22 mouse cellular contexts compared by ENCODE assay signal in the genomic region with DNA sequence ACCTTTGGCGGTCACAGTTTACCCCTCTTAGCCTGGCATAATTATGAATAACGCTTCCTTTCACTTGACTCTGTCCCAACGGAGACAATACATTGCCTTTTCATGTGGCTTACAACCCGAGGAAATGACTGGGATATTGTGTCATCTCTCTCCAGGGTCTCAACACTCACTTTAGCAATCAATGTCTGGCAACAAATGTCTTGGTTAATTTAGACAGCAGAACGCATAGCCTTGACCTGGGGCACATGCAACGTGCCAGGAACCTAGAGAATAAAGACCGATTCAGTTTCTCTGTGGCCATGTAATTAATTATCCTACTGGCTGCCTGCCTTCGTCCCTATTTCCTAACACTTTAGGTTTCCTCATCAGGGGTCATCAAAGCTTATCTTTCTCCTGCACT. TPM values are rescaled to one million over a fixed set of nuclear protein-coding genes. Genes with fewer than 3 reads are reported as not detected.
DNase-seq lines count a peak whose midpoint lies in the region; ATAC-seq and TF ChIP-seq lines count a peak whose summit lies in the region.
"Had no signal": no experiment of that assay in that cellular context is flagged by ENCODE, and none has a peak within 500 bp of the region (broad histone marks: within the 10 kb centered on the region; RNA-seq: fewer than 3 reads in every experiment).

No protein-coding gene starts in this region.

- 0 out of 2 replicates have a peak, but pooled peaks have one; percentile 14 for ATAC-seq in lung, embryonic 15.5 days (ENCODE audit: borderline replicate concordance, extremely low read depth, low FRiP score, low TSS enrichment)
- ATAC-seq in monocyte, adult 5-6 weeks (replicated peaks; ENCODE audit: insufficient number of reproducible peaks, low FRiP score, low TSS enrichment, poor library complexity, severe bottlenecking) = no peak
- ATAC-seq: intestine, embryonic 15.5 days; Patski had no signal

- no peaks in the 10 kb centered on the region for H3K27me3 ChIP-seq in lung, embryonic 15.5 days
- H3K27me3 ChIP-seq in myocyte (ENCODE audit: control insufficient read depth, insufficient read depth, insufficient read length) = no peaks in the 10 kb centered on the region
- no peaks in the 10 kb centered on the region for H3K27me3 ChIP-seq in cerebellum, adult 2 months (ENCODE audit: control insufficient read depth, insufficient read depth, low read length)
- H3K27me3 ChIP-seq: heart, embryonic 15.5 days; hindbrain, embryonic 15.5 days; intestine, embryonic 15.5 days; liver, embryonic 13.5 days; neural tube, embryonic 12.5 days; Patski; stomach, embryonic 15.5 days had no signal

- no peak overlapping the region for H3K9ac ChIP-seq in lung, embryonic 15.5 days
- H3K9ac ChIP-seq: heart, embryonic 15.5 days; hindbrain, embryonic 15.5 days; intestine, embryonic 15.5 days; liver, embryonic 13.5 days; neural tube, embryonic 12.5 days; stomach, embryonic 15.5 days had no signal

- no peaks in the 10 kb centered on the region for H3K9me3 ChIP-seq in lung, embryonic 15.5 days
- H3K9me3 ChIP-seq: heart, embryonic 15.5 days; hindbrain, embryonic 15.5 days; intestine, embryonic 15.5 days; liver, embryonic 13.5 days; neural tube, embryonic 12.5 days; stomach, embryonic 15.5 days had no signal

- H3K27ac ChIP-seq in lung, embryonic 15.5 days = no peak overlapping the region
- H3K27ac ChIP-seq in brown adipose tissue, adult 24 weeks (replicated peaks; ENCODE audit: low read depth, low read length) = peak overlapping the region; percentile 64
- no peak overlapping the region for H3K27ac ChIP-seq in cerebellum, adult 2 months (ENCODE audit: insufficient read depth, low read length)
- H3K27ac ChIP-seq: heart, embryonic 15.5 days; hindbrain, embryonic 15.5 days; intestine, embryonic 15.5 days; liver, embryonic 13.5 days; neural tube, embryonic 12.5 days; stomach, embryonic 15.5 days had no signal

- 43% methylated on average over 8 of the region's 8 CpGs for WGBS in lung, embryonic 15.5 days
- WGBS in cerebellum, adult 2 months = 38% methylated on average over 8 of the region's 8 CpGs

- no peak for DNase-seq in lung, postnatal 36 days
- DNase-seq in adipocyte (ENCODE audit: low spot score) = peak; percentile 9
- DNase-seq in cerebellum, adult 2 months = no peak
- DNase-seq: cerebellum, adult 11 months; cerebellum, postnatal 25 days; heart, adult 18-20 months; heart, postnatal 4 days; kidney, adult 9 months; kidney, postnatal 4 days; liver, embryonic 13.5 days; lung, postnatal 4 days had no signal

- no peaks in the 10 kb centered on the region for H3K79me2 ChIP-seq in myocyte (ENCODE audit: control insufficient read depth, insufficient read depth)

- H3K4me3 ChIP-seq in lung, embryonic 15.5 days = no peak overlapping the region
- H3K4me3 ChIP-seq in brown adipose tissue, adult 24 weeks (ENCODE audit: insufficient read depth, low read depth, low read length) = no peak overlapping the region
- no peak overlapping the region for H3K4me3 ChIP-seq in myocyte
- no peak overlapping the region for H3K4me3 ChIP-seq in cerebellum, adult 2 months (replicated peaks; ENCODE audit: insufficient read depth, low read depth, low read length)
- H3K4me3 ChIP-seq: heart, embryonic 15.5 days; hindbrain, embryonic 15.5 days; intestine, embryonic 15.5 days; liver, embryonic 13.5 days; neural tube, embryonic 12.5 days; stomach, embryonic 15.5 days had no signal

- no peaks in the 10 kb centered on the region for H3K4me1 ChIP-seq in lung, embryonic 15.5 days
- peaks cover 3% of the 10 kb centered on the region; the same call in 1 of the 2 replicates for H3K4me1 ChIP-seq in brown adipose tissue, adult 24 weeks (ENCODE audit: control insufficient read depth, insufficient read depth, insufficient read length, low read length)
- no peaks in the 10 kb centered on the region for H3K4me1 ChIP-seq in cerebellum, adult 2 months (ENCODE audit: control insufficient read depth, insufficient read depth, low read length)
- H3K4me1 ChIP-seq: heart, embryonic 15.5 days; hindbrain, embryonic 15.5 days; intestine, embryonic 15.5 days; neural tube, embryonic 12.5 days; stomach, embryonic 15.5 days had no signal

- no peak for TF ChIP-seq POLR2A in myocyte (IDR thresholded peaks at IDR 0.05; ENCODE audit: insufficient read length, low read depth)
- no peak for TF ChIP-seq POLR2A in cerebellum, adult 2 months (IDR thresholded peaks at IDR 0.05; ENCODE audit: borderline replicate concordance, insufficient read depth, low read length)

- no peak overlapping the region for H3K4me2 ChIP-seq in lung, embryonic 15.5 days
- peak overlapping the region; percentile 9 for H3K4me2 ChIP-seq in myocyte (ENCODE audit: low read depth)
- H3K4me2 ChIP-seq: heart, embryonic 15.5 days; hindbrain, embryonic 15.5 days; intestine, embryonic 15.5 days; liver, embryonic 13.5 days; midbrain, embryonic 11.5 days; neural tube, embryonic 12.5 days; stomach, embryonic 15.5 days had no signal

- no peaks in the 10 kb centered on the region for H3K36me3 ChIP-seq in lung, embryonic 15.5 days
- H3K36me3 ChIP-seq in myocyte (ENCODE audit: control insufficient read depth, insufficient read depth) = no peaks in the 10 kb centered on the region
- H3K36me3 ChIP-seq: heart, embryonic 15.5 days; hindbrain, embryonic 15.5 days; intestine, embryonic 15.5 days; liver, embryonic 13.5 days; neural tube, embryonic 12.5 days; stomach, embryonic 15.5 days had no signal

- H3ac ChIP-seq in myocyte (ENCODE audit: control insufficient read depth, insufficient read length) = no peak overlapping the region

- TF ChIP-seq CTCF in cerebellum, adult 2 months (IDR thresholded peaks at IDR 0.05; ENCODE audit: borderline replicate concordance, insufficient read depth, low read depth, low read length) = no peak

TF ChIP-seq in myocyte, 11 proteins besides CTCF, POLR2A, EP300 and RAD21:
- TF ChIP-seq TCF3 (IDR thresholded peaks at IDR 0.05; ENCODE audit: insufficient read length, low read depth) (no peak), MAX (IDR thresholded peaks at IDR 0.05; ENCODE audit: low read depth) (no peak), MYOG (IDR thresholded peaks at IDR 0.05; ENCODE audit: control insufficient read depth in 1 of 3, insufficient read depth in 1 of 3, insufficient read length in 2 of 3, low read depth in 2 of 3) (no peak), SRF (IDR thresholded peaks at IDR 0.05; ENCODE audit: control insufficient read depth, insufficient read length, low read depth) (no peak), USF1 (IDR thresholded peaks at IDR 0.05; ENCODE audit: low read depth) (no peak), E2F4 (IDR thresholded peaks at IDR 0.05; ENCODE audit: insufficient read depth) (no peak), TCF12 (IDR thresholded peaks at IDR 0.05; ENCODE audit: insufficient read depth, poor library complexity, severe bottlenecking) (no peak)

RNA-seq across cellular contexts. Expression of a gene that starts 30.0 kb away (rescaled TPM):
- polyA plus RNA-seq in lung, embryonic 15.5 days (2015; fragmentation: Nextera tagmentation; extraction: Ambion mirVana) = 0.79 and 1.5 TPM in 2 replicates
- 1.3 and 2.8 TPM in 2 replicates for polyA plus RNA-seq in brown adipose tissue, adult 24 weeks (2012; ENCODE audit: insufficient read depth, insufficient read length, missing spikeins)
- polyA plus RNA-seq in myocyte (2012; fragmentation: generic; extraction: Trizol) = 0.01 TPM
- total RNA-seq in monocyte, adult 5-6 weeks (2017) = 0.32 to 1.0 TPM (median 0.58 TPM) in 3 replicates
- 0.95 and 1.00 TPM in 2 replicates for polyA plus RNA-seq in cerebellum, adult 2 months (2012; rRNA removed)

RNA-seq across cellular contexts. Expression of a gene that starts 49.3 kb away (rescaled TPM):
- polyA plus RNA-seq in lung, embryonic 15.5 days (2015; fragmentation: Nextera tagmentation; extraction: Ambion mirVana) = 18.2 and 18.8 TPM in 2 replicates
- 23.6 and 27.1 TPM in 2 replicates for polyA plus RNA-seq in brown adipose tissue, adult 24 weeks (2012; ENCODE audit: insufficient read depth, insufficient read length, missing spikeins)
- 11.8 TPM for polyA plus RNA-seq in myocyte (2012; fragmentation: generic; extraction: Trizol)
- 89.7 to 130 TPM (median 103 TPM) in 3 replicates for total RNA-seq in monocyte, adult 5-6 weeks (2017)
- polyA plus RNA-seq in cerebellum, adult 2 months (2012; rRNA removed) = 63.1 and 79.1 TPM in 2 replicates
